In the genomic region with DNA sequence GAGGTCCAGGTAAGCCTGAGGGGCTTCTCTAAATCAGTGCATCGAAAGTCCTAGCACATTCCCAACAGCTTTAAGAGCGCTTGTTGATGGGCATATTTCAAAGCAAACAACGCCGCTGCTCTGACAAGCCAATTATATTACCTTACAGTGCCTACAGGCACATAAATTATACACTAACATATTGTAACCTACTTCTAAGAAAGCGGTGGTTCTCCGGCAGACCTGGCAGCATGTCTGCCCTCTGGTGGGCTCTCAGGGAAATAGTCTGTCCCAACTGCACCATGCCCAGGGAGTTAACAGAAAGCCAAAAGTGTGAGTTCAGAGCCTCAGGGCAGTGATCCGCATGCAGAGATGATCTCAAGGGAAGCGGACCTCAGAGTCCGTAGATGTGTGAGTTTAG, we compare ENCODE assay signal across 8 mouse cellular contexts.
A peak's percentile ranks its signal among the peaks of the same experiment; 100 is the strongest.
DNase-seq lines count a peak whose midpoint lies in the region; ATAC-seq lines count a peak whose summit lies in the region.

No protein-coding gene starts in this region.

- H3K9me3 ChIP-seq in embryonic facial prominence, embryonic 10.5 days = no peaks in the 10 kb centered on the region
- H3K9me3 ChIP-seq in hindbrain, embryonic 15.5 days = no peaks in the 10 kb centered on the region
- no peaks in the 10 kb centered on the region for H3K9me3 ChIP-seq in stomach, embryonic 14.5 days (ENCODE audit: control insufficient read depth, low read depth, low read length)

- peak; percentile 47; the same call in 1 of the 2 replicates for ATAC-seq in hindbrain, embryonic 15.5 days (ENCODE audit: low FRiP score, low read depth)
- 0 out of 2 replicates have a peak, but pooled peaks have one; percentile 42 for ATAC-seq in stomach, embryonic 14.5 days (ENCODE audit: insufficient number of reproducible peaks, insufficient read depth, low FRiP score, low read depth)

- H3K4me1 ChIP-seq in embryonic facial prominence, embryonic 10.5 days = peaks cover 8% of the 10 kb centered on the region
- H3K4me1 ChIP-seq in hindbrain, embryonic 15.5 days (replicated peaks) = peaks cover 8% of the 10 kb centered on the region; the same call in 1 of the 2 replicates
- H3K4me1 ChIP-seq in stomach, embryonic 14.5 days (ENCODE audit: control insufficient read depth, insufficient read depth, low read length) = no peaks in the 10 kb centered on the region

- H3K4me3 ChIP-seq in embryonic facial prominence, embryonic 10.5 days = no peak overlapping the region
- no peak overlapping the region for H3K4me3 ChIP-seq in hindbrain, embryonic 15.5 days
- H3K4me3 ChIP-seq in stomach, embryonic 14.5 days (ENCODE audit: low read depth, low read length) = no peak overlapping the region

- intact Hi-C loops in heart, postnatal 14 days (cut with DNase I) = no loop called here

- H3K9ac ChIP-seq in hindbrain, embryonic 15.5 days = no peak overlapping the region
- no peak overlapping the region for H3K9ac ChIP-seq in stomach, embryonic 14.5 days (replicated peaks; ENCODE audit: low read depth, low read length)

- no peaks in the 10 kb centered on the region for H3K27me3 ChIP-seq in embryonic facial prominence, embryonic 10.5 days (replicated peaks; ENCODE audit: low read depth, poor library complexity, severe bottlenecking)
- no peaks in the 10 kb centered on the region for H3K27me3 ChIP-seq in hindbrain, embryonic 15.5 days
- H3K27me3 ChIP-seq in stomach, embryonic 14.5 days (ENCODE audit: control insufficient read depth, insufficient read depth, low read length) = no peaks in the 10 kb centered on the region

- DNase-seq in heart, postnatal 14 days = peak; percentile 27 to 40
- no peak for DNase-seq in heart, adult 11 months
- peak; percentile 63 for DNase-seq in adrenal gland, postnatal 14 days
- peak; percentile 63 for DNase-seq in embryonic facial prominence, embryonic 10.5 days (ENCODE audit: low spot score)
- peak; percentile 58 to 74 for DNase-seq in left cerebral cortex, adult 18-20 months (ENCODE audit: low spot score in 2 of 2)
- peak; percentile 63 for DNase-seq in mesoderm, embryonic 11.5 days (ENCODE audit: low read depth, low spot score)

- no peak overlapping the region for H3K27ac ChIP-seq in embryonic facial prominence, embryonic 10.5 days (replicated peaks)
- no peak overlapping the region for H3K27ac ChIP-seq in hindbrain, embryonic 15.5 days (replicated peaks)
- H3K27ac ChIP-seq in stomach, embryonic 14.5 days (ENCODE audit: low read length) = no peak overlapping the region

- H3K36me3 ChIP-seq in embryonic facial prominence, embryonic 10.5 days (replicated peaks) = no peaks in the 10 kb centered on the region
- H3K36me3 ChIP-seq in hindbrain, embryonic 15.5 days = no peaks in the 10 kb centered on the region
- no peaks in the 10 kb centered on the region for H3K36me3 ChIP-seq in stomach, embryonic 14.5 days (ENCODE audit: control insufficient read depth, insufficient read depth, low read length)

- peak overlapping the region; percentile 26; the same call in 1 of the 2 replicates for H3K4me2 ChIP-seq in hindbrain, embryonic 15.5 days
- H3K4me2 ChIP-seq in stomach, embryonic 14.5 days (replicated peaks; ENCODE audit: low read depth, low read length) = no peak overlapping the region

- WGBS in embryonic facial prominence, embryonic 10.5 days = 47% methylated on average over 9 of the region's 9 CpGs
- WGBS in hindbrain, embryonic 15.5 days = 40% methylated on average over 9 of the region's 9 CpGs
- WGBS in stomach, embryonic 14.5 days = 35% methylated on average over 9 of the region's 9 CpGs
